Mouse (Mus musculus) embryonic fibroblast, embryonic 13.5 days (primary cell): ENCODE data around the gene Fer1l5.

Experiments used
- CTCF ChIP-seq: IDR thresholded peaks from 2 replicates; pipeline ENCODE4 v1.5.1; 2011; ENCODE audit warnings: mild to moderate bottlenecking, control low read depth, low read length, moderate library complexity, borderline replicate concordance; ENCODE audit not compliant: insufficient read depth
- POLR2A ChIP-seq: IDR thresholded peaks from 2 replicates; pipeline ENCODE4 v1.6.1; 2011; ENCODE audit warnings: low read depth, mild to moderate bottlenecking, control low read depth, low read length, moderate library complexity

DNA sequence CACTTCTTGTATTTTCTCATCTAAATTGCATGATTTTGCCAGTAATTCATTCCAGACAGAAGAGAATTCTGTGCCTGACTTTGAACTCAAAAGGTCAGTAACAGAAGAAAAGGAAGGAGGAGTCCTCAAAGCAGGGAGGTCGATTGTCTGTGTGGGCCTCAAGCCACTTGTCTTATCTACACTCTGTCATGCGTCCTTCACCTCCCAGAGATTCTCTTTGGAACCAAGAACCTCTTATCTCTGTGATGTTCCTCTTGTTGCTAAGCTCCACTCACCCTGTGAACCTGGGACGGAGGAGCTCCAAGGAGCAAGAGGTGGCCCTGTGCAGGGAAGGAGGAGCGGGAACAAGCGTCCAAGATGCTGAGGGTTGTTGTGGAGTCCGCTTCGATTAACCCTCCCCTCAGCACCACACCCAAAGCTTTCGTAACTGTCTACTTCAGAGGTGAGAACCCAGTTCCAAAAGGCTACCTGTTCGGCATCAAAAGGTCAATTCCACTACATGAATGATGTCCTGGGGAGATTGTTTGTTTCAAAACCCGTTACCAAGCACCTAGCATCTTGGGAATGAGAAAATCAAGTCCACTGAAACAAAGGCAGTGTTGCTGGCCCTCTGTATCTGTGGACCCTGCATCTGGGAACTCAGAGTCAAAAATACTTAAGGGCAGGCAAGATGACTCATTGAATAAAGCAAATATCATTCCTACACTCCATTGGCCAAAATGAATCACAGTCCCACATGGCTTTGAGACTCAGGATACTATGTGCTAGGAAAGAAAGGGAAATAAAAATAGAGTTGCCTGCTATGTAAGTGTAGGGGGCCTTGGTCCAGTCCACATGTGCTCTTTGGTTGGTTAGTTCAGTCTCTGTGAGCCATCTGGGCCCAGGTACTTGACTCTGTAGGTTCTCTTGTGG, at the start of gene Fer1l5:
- TF ChIP-seq CTCF (no peak), POLR2A (no peak)
